Mouse (Mus musculus) liver, adult 2 months (tissue): ENCODE measurements around the gene Oxct2a.

Experiments used
- CTCF ChIP-seq: fragments of 200-500 bp; IDR thresholded peaks from 2 replicates; pipeline ENCODE4 v1.5.1; 2011; ENCODE audit warnings: low read depth, low read length, control low read depth
- POLR2A ChIP-seq: fragments of 200-500 bp; IDR thresholded peaks from 2 replicates; pipeline ENCODE4 v1.6.1; 2011; ENCODE audit warnings: low read length, control low read depth; ENCODE audit not compliant: insufficient read depth; ENCODE audit errors: extremely low read depth

- TF ChIP-seq POLR2A: no peak
- TF ChIP-seq CTCF: peak; percentile 60
Observed at GRCm38 (mm10) chr4:123305789-123306188, 17.6 kb downstream of the Oxct2a start.
